ENCODE assay signal across 24 mouse cellular contexts in genomic region chr7:64805100-64805499, GRCm38 (mm10).
DNase-seq lines count a peak whose midpoint lies in the region; ATAC-seq and TF ChIP-seq lines count a peak whose summit lies in the region.
"Had no signal": no experiment of that assay in that cellular context is flagged by ENCODE, and none has a peak within 500 bp of the region (broad histone marks: within the 10 kb centered on the region; RNA-seq: fewer than 3 reads in every experiment).

No protein-coding gene starts in this region.

- WGBS in hindbrain, embryonic 14.5 days: 50% methylated on average over 8 of the region's 8 CpGs
- 46% methylated on average over 8 of the region's 8 CpGs for WGBS in hindbrain, postnatal 0 days
- WGBS in kidney, adult 2 months: 34% methylated on average over 8 of the region's 8 CpGs
- WGBS in kidney, embryonic 15.5 days: 48% methylated on average over 8 of the region's 8 CpGs
- WGBS in neural tube, embryonic 14.5 days: 42% methylated on average over 8 of the region's 8 CpGs

- 0 out of 2 replicates have a peak, but pooled peaks have one; percentile 52 for ATAC-seq in hindbrain, embryonic 14.5 days (ENCODE audit: low FRiP score)
- ATAC-seq in hindbrain, postnatal 0 days: no peak
- ATAC-seq in kidney, embryonic 15.5 days (replicated peaks; ENCODE audit: low FRiP score): no peak
- ATAC-seq in neural tube, embryonic 14.5 days (ENCODE audit: low read depth): peak; percentile 49; the same call in 1 of the 2 replicates
- ATAC-seq in inflammation-experienced regulatory T-cells, adult 6 months: no peak
- ATAC-seq: CD4-positive, CD25-positive, alpha-beta regulatory T cell, adult 4 months; forebrain, embryonic 13.5 days; forebrain, postnatal 0 days; intestine, embryonic 16.5 days had no signal

- TF ChIP-seq POLR2A in kidney, adult 2 months (IDR thresholded peaks at IDR 0.05; ENCODE audit: low read depth, low read length): no peak

- no peak for TF ChIP-seq CTCF in hindbrain, postnatal 0 days (IDR thresholded peaks at IDR 0.05; ENCODE audit: low read depth)
- no peak for TF ChIP-seq CTCF in kidney, adult 2 months (conservative IDR thresholded peaks at IDR 0.05; ENCODE audit: insufficient read depth, insufficient read length, low read depth, low read length)

- H3K27ac ChIP-seq in hindbrain, embryonic 14.5 days: no peak overlapping the region
- no peak overlapping the region for H3K27ac ChIP-seq in hindbrain, postnatal 0 days
- no peak overlapping the region for H3K27ac ChIP-seq in kidney, adult 2 months (ENCODE audit: insufficient read depth, low read depth, low read length)
- H3K27ac ChIP-seq in kidney, embryonic 15.5 days: no peak overlapping the region
- H3K27ac ChIP-seq in neural tube, embryonic 14.5 days (ENCODE audit: low read depth, low read length): no peak overlapping the region
- H3K27ac ChIP-seq: forebrain, embryonic 10.5 days; forebrain, embryonic 13.5 days; gastrocnemius, adult 2 months; heart, embryonic 10.5 days; heart, embryonic 13.5 days had no signal

- no peak overlapping the region for H3K9ac ChIP-seq in hindbrain, embryonic 14.5 days
- H3K9ac ChIP-seq in hindbrain, postnatal 0 days (replicated peaks; ENCODE audit: low read length): no peak overlapping the region
- H3K9ac ChIP-seq in kidney, embryonic 15.5 days: no peak overlapping the region
- no peak overlapping the region for H3K9ac ChIP-seq in neural tube, embryonic 14.5 days (replicated peaks; ENCODE audit: low read depth, low read length)
- H3K9ac ChIP-seq: forebrain, embryonic 13.5 days; forebrain, postnatal 0 days; heart, embryonic 13.5 days had no signal

- no peaks in the 10 kb centered on the region for H3K36me3 ChIP-seq in hindbrain, embryonic 14.5 days (replicated peaks; ENCODE audit: control insufficient read depth, insufficient read depth)
- no peaks in the 10 kb centered on the region for H3K36me3 ChIP-seq in hindbrain, postnatal 0 days (ENCODE audit: insufficient read depth, low read length)
- no peaks in the 10 kb centered on the region for H3K36me3 ChIP-seq in kidney, adult 2 months (ENCODE audit: control insufficient read depth, insufficient read depth, low read length)
- no peaks in the 10 kb centered on the region for H3K36me3 ChIP-seq in kidney, embryonic 15.5 days
- H3K36me3 ChIP-seq in neural tube, embryonic 14.5 days (ENCODE audit: control insufficient read depth, insufficient read depth, low read length): no peaks in the 10 kb centered on the region
- H3K36me3 ChIP-seq: forebrain, embryonic 10.5 days; heart, embryonic 10.5 days; heart, embryonic 13.5 days had no signal

- no peak for DNase-seq in hindbrain, embryonic 14.5 days (ENCODE audit: low spot score)
- no peak for DNase-seq in hindbrain, postnatal 0 days (ENCODE audit: low spot score)
- peak; percentile 3 for DNase-seq in kidney, adult 2 months
- DNase-seq: adrenal gland, adult 2 months; adrenal gland, postnatal 14 days; cerebellum, adult 18-20 months; cerebellum, adult 9-10 months; cerebellum, postnatal 14 days; forebrain, postnatal 0 days; gastrocnemius, adult 2 months; gastrocnemius, postnatal 14 days; heart, adult 18-20 months; heart, postnatal 14 days; heart, postnatal 4 days; kidney, adult 18-20 months had no signal

- no peak overlapping the region for H3K4me2 ChIP-seq in hindbrain, embryonic 14.5 days (replicated peaks)
- H3K4me2 ChIP-seq in hindbrain, postnatal 0 days (ENCODE audit: low read depth, low read length): no peak overlapping the region
- H3K4me2 ChIP-seq in kidney, embryonic 15.5 days: no peak overlapping the region
- H3K4me2 ChIP-seq in neural tube, embryonic 14.5 days (ENCODE audit: low read depth, low read length): no peak overlapping the region
- H3K4me2 ChIP-seq: forebrain, embryonic 13.5 days; heart, embryonic 13.5 days had no signal

- no peak overlapping the region for H3K4me3 ChIP-seq in hindbrain, embryonic 14.5 days (replicated peaks; ENCODE audit: low read length)
- H3K4me3 ChIP-seq in hindbrain, postnatal 0 days (ENCODE audit: low read length): no peak overlapping the region
- no peak overlapping the region for H3K4me3 ChIP-seq in kidney, adult 2 months (ENCODE audit: insufficient read depth, low read depth, low read length)
- no peak overlapping the region for H3K4me3 ChIP-seq in kidney, embryonic 15.5 days (replicated peaks)
- no peak overlapping the region for H3K4me3 ChIP-seq in neural tube, embryonic 14.5 days (ENCODE audit: low read depth, low read length)
- H3K4me3 ChIP-seq: forebrain, embryonic 10.5 days; forebrain, embryonic 13.5 days; gastrocnemius, adult 2 months; heart, embryonic 10.5 days; heart, embryonic 13.5 days had no signal

- peaks cover 20% of the 10 kb centered on the region; the same call in 1 of the 2 replicates for H3K4me1 ChIP-seq in hindbrain, embryonic 14.5 days (replicated peaks; ENCODE audit: control insufficient read depth, insufficient read depth, low read length)
- H3K4me1 ChIP-seq in hindbrain, postnatal 0 days (ENCODE audit: insufficient read depth, low read length): no peaks in the 10 kb centered on the region
- no peaks in the 10 kb centered on the region for H3K4me1 ChIP-seq in kidney, adult 2 months (ENCODE audit: control insufficient read depth, insufficient read depth, low read length)
- H3K4me1 ChIP-seq in kidney, embryonic 15.5 days: 0 out of 2 replicates have a peak, but pooled peaks cover 2% of the 10 kb centered on the region
- peaks cover 15% of the 10 kb centered on the region; the same call in 1 of the 2 replicates for H3K4me1 ChIP-seq in neural tube, embryonic 14.5 days (ENCODE audit: control insufficient read depth, insufficient read depth, low read length)
- H3K4me1 ChIP-seq: heart, embryonic 10.5 days had no signal

- no peaks in the 10 kb centered on the region for H3K27me3 ChIP-seq in hindbrain, embryonic 14.5 days (ENCODE audit: control insufficient read depth, insufficient read depth, low read length)
- no peaks in the 10 kb centered on the region for H3K27me3 ChIP-seq in hindbrain, postnatal 0 days (ENCODE audit: insufficient read depth, low read length)
- H3K27me3 ChIP-seq in kidney, adult 2 months (replicated peaks; ENCODE audit: control insufficient read depth, insufficient read depth, low read length): no peaks in the 10 kb centered on the region
- H3K27me3 ChIP-seq in kidney, embryonic 15.5 days: no peaks in the 10 kb centered on the region
- no peaks in the 10 kb centered on the region for H3K27me3 ChIP-seq in neural tube, embryonic 14.5 days (ENCODE audit: control insufficient read depth, insufficient read depth, low read length)
- H3K27me3 ChIP-seq: forebrain, embryonic 13.5 days; heart, embryonic 13.5 days had no signal

- no peaks in the 10 kb centered on the region for H3K9me3 ChIP-seq in hindbrain, embryonic 14.5 days (ENCODE audit: control insufficient read depth, low read length)
- no peaks in the 10 kb centered on the region for H3K9me3 ChIP-seq in hindbrain, postnatal 0 days (ENCODE audit: low read length)
- H3K9me3 ChIP-seq in kidney, embryonic 15.5 days (replicated peaks): no peaks in the 10 kb centered on the region
- H3K9me3 ChIP-seq in neural tube, embryonic 14.5 days (ENCODE audit: control insufficient read depth, low read length): no peaks in the 10 kb centered on the region
- H3K9me3 ChIP-seq: forebrain, embryonic 10.5 days; forebrain, embryonic 13.5 days; heart, embryonic 10.5 days; heart, embryonic 13.5 days had no signal

Comparison
In these comparisons a context has a peak if more than half of its experiments do, and no peak if none do; other contexts are left out.
1. ATAC-seq: peak in hindbrain, embryonic 14.5 days (single experiment) and neural tube, embryonic 14.5 days (single experiment); none in hindbrain, postnatal 0 days (single experiment), kidney, embryonic 15.5 days (single experiment) and inflammation-experienced regulatory T-cells, adult 6 months (single experiment).